Mouse (Mus musculus) regulatory T cell (primary cell): ENCODE measurements around the gene Kansl3.

ENCODE experiments used
- in situ Hi-C: fragments of 300-600 bp; cut with MboI, MseI; formaldehyde crosslinking; loops from one replicate; pipeline ENCODE4 v1.15.1; 2025; ENCODE audit warnings: high pct_unique_total_duplicates

Gene Kansl3

GRCm38 (mm10) chr1:36368969-36369645, at the start of gene Kansl3:
Gene Kansl3 (minus strand): TSS chr1:36369181.
- in situ Hi-C loops, result loop anchor here (10.0 kb wide), 1 partner anchor 106 kb away; the partner anchor contains the start of gene Cnnm4

GRCm38 (mm10) chr1:36404531-36404930, 35.5 kb upstream of the Kansl3 start:
- in situ Hi-C loops, result no loop called here

- in situ Hi-C loops, result no loop called here
These were observed 32.5 kb upstream of the Kansl3 start for GRCm38 (mm10) chr1:36401509-36401908.

- in situ Hi-C loops, result loop anchor here (10.0 kb wide), 1 partner anchor 728 kb away; no protein-coding TSS in a partner anchor
These were observed 28.1 kb upstream of the Kansl3 start for GRCm38 (mm10) chr1:36397041-36397440.

GRCm38 (mm10) chr1:36379582-36379981, 10.6 kb upstream of the Kansl3 start:
- in situ Hi-C loops, result no loop called here

- in situ Hi-C loops, result no loop called here
These were observed 9.9 kb upstream of the Kansl3 start for GRCm38 (mm10) chr1:36378880-36379279.

GRCm38 (mm10) chr1:36371934-36372845, 3.2 kb upstream of the Kansl3 start, which contains the start of gene Fer1l5:
Gene Fer1l5 (plus strand): TSS chr1:36372291.
- in situ Hi-C loops, result no loop called here

- in situ Hi-C loops, result no loop called here
These were observed 1.9 kb upstream of the Kansl3 start for GRCm38 (mm10) chr1:36370918-36371317.

- in situ Hi-C loops, result loop anchor here (10.0 kb wide), 1 partner anchor 106 kb away; the partner anchor contains the start of gene Cnnm4
These were observed 641 bp downstream of the Kansl3 start for GRCm38 (mm10) chr1:36368112-36368968.

- in situ Hi-C loops, result loop anchor here (10.0 kb wide), 1 partner anchor 107 kb away; the partner anchor contains the start of gene Cnnm4
These were observed 1.3 kb downstream of the Kansl3 start for GRCm38 (mm10) chr1:36367698-36368097.

GRCm38 (mm10) chr1:36356955-36357695, 11.9 kb downstream of the Kansl3 start:
- in situ Hi-C loops, result no loop called here

GRCm38 (mm10) chr1:36352351-36352750, 16.6 kb downstream of the Kansl3 start:
- in situ Hi-C loops, result no loop called here

GRCm38 (mm10) chr1:36342547-36342946, 26.4 kb downstream of the Kansl3 start:
- in situ Hi-C loops, result no loop called here

- in situ Hi-C loops, result no loop called here
These were observed 35.8 kb downstream of the Kansl3 start for GRCm38 (mm10) chr1:36332955-36333887.

- in situ Hi-C loops, result no loop called here
These were observed 37.2 kb downstream of the Kansl3 start for GRCm38 (mm10) chr1:36331743-36332142.

- in situ Hi-C loops, result no loop called here
These were observed 42.2 kb downstream of the Kansl3 start for GRCm38 (mm10) chr1:36326815-36327214.

GRCm38 (mm10) chr1:36325900-36326321, 43.1 kb downstream of the Kansl3 start:
- in situ Hi-C loops, result no loop called here

GRCm38 (mm10) chr1:36323746-36324448, 45.1 kb downstream of the Kansl3 start:
- in situ Hi-C loops, result no loop called here

- in situ Hi-C loops, result no loop called here
These were observed 45.9 kb downstream of the Kansl3 start for GRCm38 (mm10) chr1:36323076-36323475.
